Mouse (Mus musculus): ENCODE data around the gene Crim1.

The Crim1 gene

GRCm38 (mm10) chr17:78209646-78210045 lies 9.6 kb downstream of the Crim1 start:
- DNase-seq (ENCODE audit: low spot score in 2 of 2), result no peak

GRCm38 (mm10) chr17:78211881-78212280 lies 11.8 kb downstream of the Crim1 start:
- no peak for DNase-seq (ENCODE audit: low spot score in 2 of 2)

GRCm38 (mm10) chr17:78213128-78213527 lies 13.1 kb downstream of the Crim1 start:
- no peak for DNase-seq (ENCODE audit: low spot score in 2 of 2)

GRCm38 (mm10) chr17:78216526-78216925 lies 16.5 kb downstream of the Crim1 start:
- no peak for DNase-seq (ENCODE audit: low spot score in 2 of 2)

DNA sequence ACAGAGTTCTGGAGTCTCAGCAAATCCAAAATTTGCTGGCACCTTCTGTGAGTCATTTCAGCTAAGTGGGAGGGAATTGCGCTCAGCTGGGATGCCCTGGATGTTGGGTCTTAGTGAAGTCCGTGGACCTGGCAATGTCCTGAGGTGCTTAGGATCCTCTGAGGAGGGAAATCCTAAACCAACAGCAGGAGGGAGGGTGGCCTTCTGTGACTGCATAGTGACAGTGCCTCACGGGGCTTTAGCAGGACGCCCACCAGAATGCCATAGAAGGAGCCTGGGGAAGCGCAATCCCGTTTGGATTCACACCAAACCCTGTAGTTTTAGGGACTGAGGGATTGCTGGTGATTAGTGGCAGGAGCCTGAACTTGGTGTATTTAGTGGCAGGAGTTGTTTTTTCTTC lies 17.4 kb downstream of the Crim1 start:
- DNase-seq (ENCODE audit: low spot score in 2 of 2), result no peak

DNA sequence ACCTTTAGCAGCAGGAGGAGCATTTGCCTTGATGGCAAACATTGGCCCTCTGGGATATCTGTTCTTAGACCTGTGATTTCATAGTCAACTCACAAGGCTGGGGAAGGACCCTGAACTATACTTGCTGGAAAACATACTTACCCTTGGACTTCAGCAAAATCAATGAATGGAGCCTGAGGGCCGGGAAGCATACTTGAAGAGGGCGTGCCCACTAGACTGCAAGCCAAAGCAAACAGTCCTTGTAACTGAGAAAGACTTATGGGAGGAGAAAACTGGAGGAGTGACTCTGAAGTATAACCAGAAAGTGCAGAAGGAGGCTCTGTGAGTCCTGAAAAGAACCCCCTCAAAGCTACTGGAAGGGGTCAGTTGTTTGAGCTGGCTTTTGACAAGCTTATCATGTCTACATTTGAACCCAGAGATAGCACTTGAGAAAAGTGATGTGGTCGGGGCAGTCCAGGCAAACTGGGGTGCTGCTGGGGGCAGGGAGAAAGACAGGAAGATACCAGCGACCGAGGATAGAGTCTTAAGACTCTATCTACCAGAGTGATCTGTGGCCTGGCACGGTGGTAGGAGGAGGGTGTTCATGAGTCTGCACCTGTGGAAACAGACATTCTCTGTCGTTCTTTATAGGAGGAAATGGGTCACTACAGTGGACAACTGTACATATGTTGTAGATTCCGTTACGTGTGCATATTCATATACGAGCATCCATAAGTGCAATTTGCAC lies 18.6 kb downstream of the Crim1 start:
- no peak for DNase-seq (ENCODE audit: low spot score in 2 of 2)

- no peak for DNase-seq (ENCODE audit: low spot score in 2 of 2)
Measured at GRCm38 (mm10) chr17:78221007-78221642, 21.1 kb downstream of the Crim1 start.

DNA sequence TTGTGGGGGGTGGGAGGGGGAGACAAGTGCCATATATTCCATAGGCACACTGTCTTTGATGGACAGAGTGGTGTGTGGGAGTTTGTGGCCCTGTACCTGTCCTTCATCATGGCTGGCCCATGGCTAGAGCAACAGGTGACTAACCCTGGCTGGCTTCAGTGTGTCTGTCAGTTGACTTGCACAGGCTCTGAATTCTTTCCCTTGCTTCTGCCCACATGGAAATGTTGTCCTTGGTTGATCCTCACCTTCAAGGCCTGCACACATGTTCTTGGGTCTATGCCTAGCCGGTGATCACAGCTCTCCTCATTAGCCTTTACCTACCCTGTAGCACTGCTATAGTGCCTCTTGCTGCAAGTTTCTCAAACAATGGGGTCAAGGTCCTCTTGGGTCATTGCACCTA lies 21.8 kb downstream of the Crim1 start:
- DNase-seq (ENCODE audit: low spot score in 2 of 2), result no peak

GRCm38 (mm10) chr17:78223988-78224387 lies 23.9 kb downstream of the Crim1 start:
- DNase-seq (ENCODE audit: low spot score in 2 of 2), result no peak

- DNase-seq (ENCODE audit: low spot score in 2 of 2), result no peak
Measured at GRCm38 (mm10) chr17:78225547-78225946, 25.5 kb downstream of the Crim1 start.

DNA sequence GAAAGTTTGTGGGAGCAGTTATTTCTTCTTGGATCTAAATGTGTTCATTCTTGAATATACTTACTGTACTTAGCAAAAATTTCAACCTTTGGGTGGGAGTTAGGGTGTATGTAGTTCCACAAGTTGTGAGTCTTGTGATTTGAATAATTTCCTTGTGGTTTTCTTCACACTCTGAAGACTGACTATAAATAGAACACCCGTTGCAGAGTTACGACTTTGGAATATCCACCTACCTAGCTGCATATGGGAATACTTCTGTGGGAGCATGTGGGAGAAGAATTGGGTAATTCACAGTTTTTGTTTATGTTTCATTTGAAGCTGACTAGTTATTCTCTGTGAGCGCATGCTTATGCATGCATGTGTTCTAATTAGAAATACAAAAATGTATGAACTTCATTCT lies 27.2 kb downstream of the Crim1 start:
- DNase-seq (ENCODE audit: low spot score in 2 of 2), result no peak

- no peak for DNase-seq (ENCODE audit: low spot score in 2 of 2)
Measured at GRCm38 (mm10) chr17:78231567-78231966, 31.5 kb downstream of the Crim1 start.

- DNase-seq (ENCODE audit: low spot score in 2 of 2), result no peak
Measured at GRCm38 (mm10) chr17:78232703-78233102, 32.7 kb downstream of the Crim1 start.

DNA sequence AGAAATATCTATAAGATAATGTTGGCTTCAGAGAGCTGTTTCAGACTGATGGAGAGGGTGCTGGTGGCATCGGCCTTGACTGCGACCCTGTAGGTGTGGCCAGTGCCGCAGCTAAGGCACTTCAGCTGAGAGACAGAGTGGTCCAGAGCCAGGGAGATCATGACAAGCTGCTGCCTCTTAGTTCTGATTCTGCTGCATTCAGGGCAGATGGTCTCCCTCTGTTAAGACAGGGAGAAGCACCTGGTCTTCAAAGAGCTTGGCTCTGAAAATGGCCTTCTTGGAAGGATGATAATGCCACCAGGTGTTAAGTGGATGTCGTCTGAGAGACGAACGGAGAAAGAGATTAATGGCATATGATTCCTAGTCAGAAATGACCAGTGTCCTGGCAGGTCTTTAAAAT lies 33.8 kb downstream of the Crim1 start:
- DNase-seq (ENCODE audit: low spot score in 2 of 2), result no peak

GRCm38 (mm10) chr17:78236126-78236525 lies 36.1 kb downstream of the Crim1 start:
- no peak for DNase-seq (ENCODE audit: low spot score in 2 of 2)

DNA sequence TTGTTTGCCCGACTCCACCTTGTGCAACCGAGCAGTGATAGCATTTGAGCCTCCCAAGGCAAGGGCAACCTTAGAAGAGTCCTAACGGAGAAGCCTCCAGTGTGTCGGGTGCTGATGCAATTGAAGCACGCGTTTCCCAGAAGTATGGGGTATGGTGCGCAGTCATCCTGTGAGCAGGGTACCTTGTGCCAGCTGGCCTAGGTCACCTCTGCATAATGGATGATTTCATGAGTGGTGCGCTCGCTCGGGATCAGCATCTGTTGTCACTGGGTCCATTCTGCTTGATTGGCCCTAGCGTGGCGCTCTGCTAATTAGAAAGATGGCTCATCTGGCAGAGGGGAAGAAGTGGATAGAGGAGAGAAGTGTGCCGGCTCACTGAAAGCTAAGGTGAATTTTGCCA lies 37.9 kb downstream of the Crim1 start:
- DNase-seq (ENCODE audit: low spot score in 2 of 2), result no peak

DNA sequence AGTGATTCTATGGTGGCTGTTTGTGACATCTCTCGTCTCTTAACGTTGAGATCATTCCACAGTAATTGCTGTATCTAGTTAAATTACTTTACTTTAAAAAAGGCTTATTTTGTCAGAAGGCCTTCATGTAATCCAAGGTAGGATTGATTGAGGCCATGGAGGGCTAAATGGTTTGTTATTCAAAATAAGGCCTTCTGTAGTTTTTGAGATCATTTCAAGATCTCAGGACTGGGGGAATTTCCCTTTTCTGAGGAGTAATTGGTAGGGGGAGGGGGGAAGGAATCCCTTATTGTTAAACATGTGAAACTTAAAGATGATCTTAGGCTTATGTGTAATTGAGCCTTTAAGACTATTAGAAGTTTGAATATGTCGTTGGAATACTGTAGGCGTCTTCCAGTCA lies 40.1 kb downstream of the Crim1 start:
- no peak for DNase-seq (ENCODE audit: low spot score in 2 of 2)

DNA sequence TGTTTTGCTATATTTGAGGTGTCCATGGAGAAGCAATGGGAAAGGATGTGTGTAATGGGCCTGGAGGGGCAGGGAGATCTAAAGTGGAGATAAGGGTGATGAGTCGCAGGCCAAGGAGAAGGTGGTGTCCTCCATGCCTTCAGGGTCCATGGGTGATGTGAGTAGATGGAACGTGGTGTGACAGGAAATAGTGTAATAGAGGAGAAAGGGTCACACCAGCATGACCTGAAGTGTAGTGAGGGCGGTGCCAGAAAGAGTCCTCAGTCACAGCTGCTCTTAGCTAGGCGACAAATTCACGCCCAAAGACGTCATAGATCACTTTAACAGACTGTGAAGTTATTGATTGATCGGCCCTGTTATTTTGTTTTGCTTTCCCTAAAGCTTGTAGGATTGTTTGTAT lies 41.2 kb downstream of the Crim1 start:
- no peak for DNase-seq (ENCODE audit: low spot score in 2 of 2)

GRCm38 (mm10) chr17:78244752-78245151 lies 44.7 kb downstream of the Crim1 start:
- no peak for DNase-seq (ENCODE audit: low spot score in 2 of 2)

- DNase-seq (ENCODE audit: low spot score in 2 of 2), result no peak
Measured at GRCm38 (mm10) chr17:78245444-78245843, 45.4 kb downstream of the Crim1 start.

DNA sequence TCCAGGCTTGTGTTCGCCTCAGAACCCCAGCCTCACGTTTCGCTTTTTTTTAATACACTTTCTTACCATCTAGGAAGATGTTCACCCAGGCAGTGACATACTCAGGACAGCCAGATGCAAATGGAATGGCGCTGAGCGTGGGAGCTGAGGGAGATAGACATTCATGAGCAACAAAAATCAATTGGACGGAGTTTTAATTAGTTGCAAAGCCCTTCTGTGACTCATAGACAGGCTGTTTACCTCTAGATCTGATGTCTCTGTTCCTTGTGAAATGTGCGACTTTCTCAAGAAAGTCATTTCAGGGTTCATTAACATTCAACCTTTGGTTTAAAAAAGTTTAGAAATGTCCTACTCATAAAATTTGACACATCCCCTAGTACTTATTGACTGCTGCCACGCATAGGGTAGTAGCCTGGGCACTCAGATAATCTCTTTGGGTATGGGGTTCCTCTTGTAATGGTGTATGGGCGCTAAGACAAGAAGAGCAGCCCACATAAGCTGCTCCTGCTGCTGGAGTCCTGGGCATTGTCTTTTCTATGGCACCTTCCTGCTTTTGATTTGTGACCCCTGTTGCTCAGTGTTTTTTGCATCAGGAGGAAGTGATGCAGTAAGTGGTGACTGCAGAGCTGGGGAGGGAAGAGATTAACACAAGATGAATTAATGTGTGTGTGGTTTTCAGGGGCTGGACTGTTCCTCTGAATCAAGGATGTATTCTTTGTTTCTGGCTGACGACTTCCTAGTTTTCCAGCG lies 46.8 kb downstream of the Crim1 start:
- no peak for DNase-seq (ENCODE audit: low spot score in 2 of 2)

DNA sequence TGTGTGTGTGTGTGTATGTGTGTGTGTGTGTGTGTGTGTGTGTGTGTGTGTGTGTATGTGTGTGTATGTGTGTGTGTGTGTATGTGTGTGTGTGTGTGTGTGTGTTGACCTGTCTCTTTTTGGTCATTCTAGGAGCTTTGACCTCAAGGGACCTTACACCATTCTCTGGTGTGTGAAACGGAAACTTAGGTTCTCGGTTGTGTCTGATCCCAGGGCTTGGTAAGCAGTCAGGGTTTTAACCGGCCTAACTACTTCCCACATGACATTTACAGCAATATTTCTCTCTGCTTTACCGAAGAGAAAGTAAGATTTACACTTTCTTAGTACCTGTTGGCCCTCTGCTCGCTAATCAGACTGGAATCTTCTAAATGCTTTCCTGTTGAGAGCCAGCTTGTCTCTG lies 48.1 kb downstream of the Crim1 start:
- no peak for DNase-seq (ENCODE audit: low spot score in 2 of 2)

- no peak for DNase-seq (ENCODE audit: low spot score in 2 of 2)
Measured at GRCm38 (mm10) chr17:78248943-78249342, 48.9 kb downstream of the Crim1 start.
